Mouse (Mus musculus): Measurements from ENCODE around the gene Osbp. TPM values are rescaled to one million over a fixed set of nuclear protein-coding genes. Genes with fewer than 3 reads are reported as not detected.

Gene Osbp
- total and polyA plus RNA-seq, 3 experiments: 33.8 to 95.1 (median 81.7) TPM

DNA sequence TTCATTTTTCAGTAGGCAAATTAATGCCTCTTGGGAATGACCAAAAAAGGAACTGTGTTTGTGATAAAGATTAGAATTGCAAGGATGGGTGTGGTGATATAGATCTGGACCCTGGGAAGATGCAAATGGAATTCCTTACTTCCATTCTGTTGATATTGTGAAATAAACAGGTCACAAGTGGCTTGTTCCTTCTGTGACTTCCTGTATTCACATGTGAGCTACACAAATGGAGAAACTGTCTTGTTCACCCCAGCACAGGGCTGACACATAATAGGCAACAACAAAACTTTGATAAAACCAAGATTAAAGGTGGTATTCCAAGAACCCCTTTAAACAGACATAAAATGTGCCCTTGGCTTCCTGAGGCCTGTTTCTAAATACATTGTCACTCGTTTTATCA, 15.9 kb upstream of the Osbp start:
- 35% methylated on average over 1 of the region's 1 CpGs for WGBS
- Histone ChIP-seq H3K27ac (no peak overlapping the region), H3K79me2 (replicated peaks; ENCODE audit: control insufficient read depth, insufficient read depth, low read length) (no peaks in the 10 kb centered on the region), H3K36me3 (ENCODE audit: control insufficient read depth, insufficient read depth, low read length) (no peaks in the 10 kb centered on the region), H3K4me3 (no peak overlapping the region), H3K9ac (ENCODE audit: low read depth, low read length) (no peak overlapping the region), H3K27me3 (ENCODE audit: control insufficient read depth, insufficient read depth, low read length) (no peaks in the 10 kb centered on the region), H3K4me1 (ENCODE audit: control insufficient read depth, insufficient read depth, low read length) (no peaks in the 10 kb centered on the region)
- intact Hi-C loops (cut with DNase I): no loop called here
- TF ChIP-seq POLR2A (IDR thresholded peaks at IDR 0.05; ENCODE audit: insufficient read depth, low read depth, low read length): no peak
- no peak for TF ChIP-seq CTCF (IDR thresholded peaks at IDR 0.05)
- TF ChIP-seq EP300 (IDR thresholded peaks at IDR 0.05; ENCODE audit: insufficient read depth, low read depth, low read length): no peak
- no peak for DNase-seq

DNA sequence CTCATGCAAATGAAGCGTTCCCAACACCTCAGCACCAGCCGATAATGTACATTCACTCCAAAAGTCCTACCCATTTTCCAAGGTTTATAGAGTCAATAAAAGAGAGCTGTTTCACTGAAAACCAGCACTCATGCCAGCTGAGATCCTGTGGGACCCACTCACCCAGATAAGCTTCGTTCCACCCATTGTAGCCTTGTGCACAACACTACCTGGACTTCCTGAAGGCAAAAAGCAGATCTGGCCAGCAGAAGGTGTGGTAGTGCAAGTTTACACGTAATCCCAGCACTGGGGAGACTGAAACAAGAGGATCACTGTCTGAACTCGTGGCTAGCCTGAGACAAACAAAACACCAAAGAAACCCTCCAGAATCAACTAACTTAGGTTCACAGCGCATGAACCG, 15.0 kb upstream of the Osbp start:
- H3K4me1 ChIP-seq (ENCODE audit: control insufficient read depth, insufficient read depth, low read length): no peaks in the 10 kb centered on the region
- H3K27me3 ChIP-seq (ENCODE audit: control insufficient read depth, insufficient read depth, low read length): no peaks in the 10 kb centered on the region
- no peak overlapping the region for H3K4me3 ChIP-seq
- no peaks in the 10 kb centered on the region for H3K79me2 ChIP-seq (replicated peaks; ENCODE audit: control insufficient read depth, insufficient read depth, low read length)
- H3K27ac ChIP-seq: no peak overlapping the region
- TF ChIP-seq CTCF (IDR thresholded peaks at IDR 0.05) (no peak), EP300 (IDR thresholded peaks at IDR 0.05; ENCODE audit: insufficient read depth, low read depth, low read length) (no peak), POLR2A (IDR thresholded peaks at IDR 0.05; ENCODE audit: insufficient read depth, low read depth, low read length) (no peak)
- H3K9ac ChIP-seq (ENCODE audit: low read depth, low read length): no peak overlapping the region
- H3K36me3 ChIP-seq (ENCODE audit: control insufficient read depth, insufficient read depth, low read length): no peaks in the 10 kb centered on the region
- no peak for DNase-seq
- intact Hi-C loops (cut with DNase I): no loop called here
- 69% methylated on average over 7 of the region's 7 CpGs for WGBS

DNA sequence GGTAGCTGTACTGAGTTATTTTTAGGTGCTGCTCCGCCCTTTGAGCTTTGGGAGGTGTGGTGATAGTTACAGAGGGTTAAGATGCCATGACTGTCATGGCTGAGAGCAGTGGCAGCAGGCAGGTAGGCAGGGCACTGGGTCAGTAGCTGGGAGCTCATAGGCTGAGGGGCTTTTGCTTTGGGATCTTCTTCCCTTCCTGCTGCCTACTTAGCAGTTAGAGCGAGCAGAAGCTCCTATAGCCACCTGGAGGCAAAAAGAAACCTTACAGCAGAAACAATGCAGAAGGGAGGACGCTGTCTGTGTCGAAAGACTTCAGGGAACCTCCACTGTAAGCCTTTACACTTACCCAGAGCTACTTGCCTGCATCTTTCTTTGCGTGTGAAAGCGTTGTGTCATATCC, 11.5 kb upstream of the Osbp start:
- H3K27me3 ChIP-seq (ENCODE audit: control insufficient read depth, insufficient read depth, low read length): no peaks in the 10 kb centered on the region
- H3K4me1 ChIP-seq (ENCODE audit: control insufficient read depth, insufficient read depth, low read length): no peaks in the 10 kb centered on the region
- intact Hi-C loops (cut with DNase I): no loop called here
- WGBS: 58% methylated on average over 6 of the region's 6 CpGs
- H3K36me3 ChIP-seq (ENCODE audit: control insufficient read depth, insufficient read depth, low read length): no peaks in the 10 kb centered on the region
- H3K27ac ChIP-seq: no peak overlapping the region
- TF ChIP-seq POLR2A (IDR thresholded peaks at IDR 0.05; ENCODE audit: insufficient read depth, low read depth, low read length): no peak
- TF ChIP-seq CTCF (IDR thresholded peaks at IDR 0.05): no peak
- TF ChIP-seq EP300 (IDR thresholded peaks at IDR 0.05; ENCODE audit: insufficient read depth, low read depth, low read length): no peak
- H3K9ac ChIP-seq (ENCODE audit: low read depth, low read length): no peak overlapping the region
- H3K79me2 ChIP-seq (replicated peaks; ENCODE audit: control insufficient read depth, insufficient read depth, low read length): no peaks in the 10 kb centered on the region
- H3K4me3 ChIP-seq: no peak overlapping the region
- no peak for DNase-seq

DNA sequence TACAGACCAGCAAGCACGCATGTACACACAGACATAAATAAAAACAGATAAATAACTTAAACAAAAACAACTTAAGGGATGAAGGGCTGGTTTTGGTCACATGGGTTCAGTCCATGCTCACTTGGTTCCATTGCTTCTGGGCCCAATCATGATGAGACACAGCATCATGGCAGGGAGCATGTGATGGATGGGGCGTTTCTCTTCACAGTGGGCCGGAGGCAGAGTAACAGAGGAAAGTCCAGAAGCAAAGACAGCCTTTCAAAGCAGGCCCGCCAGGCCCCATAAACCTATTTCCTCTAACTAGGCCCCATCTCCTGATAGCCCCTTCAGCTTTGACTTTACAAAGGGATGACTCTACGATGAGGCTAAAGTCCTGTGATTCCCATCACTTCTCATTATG, 9.1 kb upstream of the Osbp start:
- intact Hi-C loops (cut with DNase I): no loop called here
- Histone ChIP-seq H3K27me3 (ENCODE audit: control insufficient read depth, insufficient read depth, low read length) (no peaks in the 10 kb centered on the region), H3K4me3 (no peak overlapping the region), H3K9ac (ENCODE audit: low read depth, low read length) (no peak overlapping the region), H3K27ac (no peak overlapping the region), H3K4me1 (ENCODE audit: control insufficient read depth, insufficient read depth, low read length) (no peaks in the 10 kb centered on the region), H3K79me2 (replicated peaks; ENCODE audit: control insufficient read depth, insufficient read depth, low read length) (no peaks in the 10 kb centered on the region), H3K36me3 (ENCODE audit: control insufficient read depth, insufficient read depth, low read length) (no peaks in the 10 kb centered on the region)
- TF ChIP-seq POLR2A (IDR thresholded peaks at IDR 0.05; ENCODE audit: insufficient read depth, low read depth, low read length) (no peak), CTCF (IDR thresholded peaks at IDR 0.05) (no peak), EP300 (IDR thresholded peaks at IDR 0.05; ENCODE audit: insufficient read depth, low read depth, low read length) (no peak)
- DNase-seq: no peak
- 86% methylated on average over 5 of the region's 5 CpGs for WGBS

DNA sequence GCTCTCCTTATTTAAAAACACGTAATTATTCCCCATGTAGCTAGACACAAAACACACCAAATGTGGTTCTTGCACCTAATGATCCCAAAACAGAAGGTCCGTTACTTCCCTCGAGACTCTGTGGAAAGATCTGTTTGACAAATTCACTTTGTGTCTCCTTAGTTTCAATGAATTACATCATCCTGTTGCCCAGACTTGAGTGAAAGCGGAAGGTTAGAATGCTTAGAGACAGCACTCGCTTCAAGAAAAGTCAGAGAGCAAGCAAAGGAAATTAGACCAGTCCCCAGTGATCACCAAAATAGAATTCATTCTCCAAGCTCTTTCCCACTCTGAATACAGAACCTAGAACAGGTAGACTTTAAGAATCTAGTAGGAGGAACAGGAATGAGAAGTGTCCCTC, 8.3 kb upstream of the Osbp start:
- Histone ChIP-seq H3K9ac (ENCODE audit: low read depth, low read length) (no peak overlapping the region), H3K27ac (no peak overlapping the region), H3K79me2 (replicated peaks; ENCODE audit: control insufficient read depth, insufficient read depth, low read length) (no peaks in the 10 kb centered on the region), H3K4me1 (ENCODE audit: control insufficient read depth, insufficient read depth, low read length) (no peaks in the 10 kb centered on the region), H3K27me3 (ENCODE audit: control insufficient read depth, insufficient read depth, low read length) (no peaks in the 10 kb centered on the region), H3K36me3 (ENCODE audit: control insufficient read depth, insufficient read depth, low read length) (no peaks in the 10 kb centered on the region), H3K4me3 (no peak overlapping the region)
- intact Hi-C loops (cut with DNase I): no loop called here
- TF ChIP-seq EP300 (IDR thresholded peaks at IDR 0.05; ENCODE audit: insufficient read depth, low read depth, low read length): no peak
- WGBS: 82% methylated on average over 5 of the region's 5 CpGs
- DNase-seq: no peak

DNA sequence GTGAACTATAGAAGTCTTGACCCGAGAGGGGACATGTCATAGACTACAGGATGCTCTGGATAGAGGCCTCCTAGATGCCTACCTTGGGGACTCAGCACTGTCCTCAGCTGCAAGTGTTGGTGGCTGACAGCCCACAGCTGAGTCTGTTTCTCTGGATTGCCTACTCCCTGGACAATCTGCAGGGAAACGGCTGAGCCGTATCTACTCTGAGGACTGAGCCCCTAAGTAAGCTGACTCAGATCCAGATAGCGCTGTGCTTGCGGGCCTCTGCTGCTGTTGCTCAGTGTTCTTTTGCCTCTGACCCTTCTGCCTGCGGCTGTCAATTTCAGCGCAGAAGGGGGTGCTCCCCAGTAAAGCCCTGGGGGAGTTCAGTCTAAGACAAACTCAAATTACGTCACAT, 7.9 kb upstream of the Osbp start:
- intact Hi-C loops (cut with DNase I): no loop called here
- Histone ChIP-seq H3K4me3 (no peak overlapping the region), H3K9ac (ENCODE audit: low read depth, low read length) (no peak overlapping the region), H3K27me3 (ENCODE audit: control insufficient read depth, insufficient read depth, low read length) (no peaks in the 10 kb centered on the region), H3K79me2 (replicated peaks; ENCODE audit: control insufficient read depth, insufficient read depth, low read length) (no peaks in the 10 kb centered on the region), H3K27ac (no peak overlapping the region), H3K36me3 (ENCODE audit: control insufficient read depth, insufficient read depth, low read length) (no peaks in the 10 kb centered on the region), H3K4me1 (ENCODE audit: control insufficient read depth, insufficient read depth, low read length) (no peaks in the 10 kb centered on the region)
- no peak for DNase-seq
- WGBS: 62% methylated on average over 8 of the region's 8 CpGs
- TF ChIP-seq CTCF (IDR thresholded peaks at IDR 0.05) (no peak), POLR2A (IDR thresholded peaks at IDR 0.05; ENCODE audit: insufficient read depth, low read depth, low read length) (no peak), EP300 (IDR thresholded peaks at IDR 0.05; ENCODE audit: insufficient read depth, low read depth, low read length) (no peak)

Measured in heart, adult 2 months (tissue).